Mouse (Mus musculus): ENCODE results near the gene Cdc6. TPM values are rescaled to one million over a fixed set of nuclear protein-coding genes. Genes with fewer than 3 reads are reported as not detected.
A peak's percentile ranks its signal among the peaks of the same experiment; 100 is the strongest.

The Cdc6 gene
- total and polyA plus RNA-seq, 3 experiments, result 56.9 to 104 (median 69.4) TPM

GRCm38 (mm10) chr11:98925265-98925721 is 17.7 kb downstream of the Cdc6 start:
- Histone ChIP-seq H3K4me1 (ENCODE audit: control insufficient read depth in 1 of 2, insufficient read depth in 2 of 2, low read length in 2 of 2) (peaks cover 18 to 27% of the 10 kb centered on the region in 2 experiments), H3K9ac (ENCODE audit: control insufficient read depth, low read depth, low read length, poor library complexity, severe bottlenecking) (peak overlapping the region; percentile 35), H3K79me2 (ENCODE audit: control insufficient read depth, insufficient read depth, low read length, poor library complexity) (no peaks in the 10 kb centered on the region), H3K36me3 (ENCODE audit: control insufficient read depth in 1 of 2, insufficient read depth in 2 of 2, low read length in 2 of 2) (peaks cover 5 to 31% of the 10 kb centered on the region in 2 experiments), H3K27ac (ENCODE audit: control insufficient read depth, low read depth, low read length) (peak overlapping the region; percentile 50), H3K9me3 (replicated peaks; ENCODE audit: insufficient read depth, low read length) (no peaks in the 10 kb centered on the region), H3K27me3 (ENCODE audit: control insufficient read depth in 1 of 2, insufficient read depth in 2 of 2, low read length in 2 of 2) (no peaks in the 10 kb centered on the region), H3K4me3 (ENCODE audit: control insufficient read depth in 1 of 2, insufficient read depth in 1 of 2, low read depth in 2 of 2, low read length in 2 of 2) (peak overlapping the region in 1 of 2 experiments; percentile 28; a peak in 1 of 4 replicates)
- DNase-seq (ENCODE audit: low read depth, low spot score), result peak; percentile 68
- peak; percentile 83; the same call in 1 of the 2 replicates for TF ChIP-seq MAZ (IDR thresholded peaks at IDR 0.05; ENCODE audit: low read depth, low read length)
- TF ChIP-seq USF2 (IDR thresholded peaks at IDR 0.05; ENCODE audit: borderline replicate concordance in 1 of 2, insufficient read depth in 1 of 2, low read depth in 1 of 2, low read length in 2 of 2), result no peak
- TF ChIP-seq RAD21 (IDR thresholded peaks at IDR 0.05; ENCODE audit: low read depth, low read length), result no peak
- no peak for TF ChIP-seq GABPA (IDR thresholded peaks at IDR 0.05; ENCODE audit: low read depth, low read length)
- no peak; the same call in 1 of the 2 replicates for TF ChIP-seq KAT2A (conservative IDR thresholded peaks at IDR 0.05; ENCODE audit: low read depth, low read length)
- TF ChIP-seq ZKSCAN1 (IDR thresholded peaks at IDR 0.05; ENCODE audit: low read depth, low read length), result no peak
- TF ChIP-seq CHD1 (IDR thresholded peaks at IDR 0.05; ENCODE audit: low read depth, low read length), result no peak
- 0 out of 2 replicates have a peak, but pooled peaks have one; percentile 47 for TF ChIP-seq MYB (IDR thresholded peaks at IDR 0.05; ENCODE audit: low read depth, low read length)
- no peak for TF ChIP-seq POLR2AphosphoS5 (IDR thresholded peaks at IDR 0.05; ENCODE audit: borderline replicate concordance, low read depth, low read length)
- no peak for TF ChIP-seq TBP (IDR thresholded peaks at IDR 0.05; ENCODE audit: low read depth, low read length)
- no peak for TF ChIP-seq TAL1 (IDR thresholded peaks at IDR 0.05; ENCODE audit: low read length)
- TF ChIP-seq MAX (IDR thresholded peaks at IDR 0.05; ENCODE audit: low read length), result 0 out of 2 replicates have a peak, but pooled peaks have one; percentile 31
- peak; percentile 59 for TF ChIP-seq RCOR1 (IDR thresholded peaks at IDR 0.05; ENCODE audit: low read depth, low read length)
- TF ChIP-seq ZMIZ1 (IDR thresholded peaks at IDR 0.05; ENCODE audit: low read depth, low read length), result 0 out of 2 replicates have a peak, but pooled peaks have one; percentile 28
- TF ChIP-seq USF1 (IDR thresholded peaks at IDR 0.05; ENCODE audit: low read depth, low read length), result no peak
- TF ChIP-seq EP300 (IDR thresholded peaks at IDR 0.05; ENCODE audit: low read depth in 1 of 2, low read length in 2 of 2), result peak; percentile 46 to 78; a peak in 3 of 4 replicates
- no peak for TF ChIP-seq JUND (IDR thresholded peaks at IDR 0.05; ENCODE audit: low read depth, low read length)
- no peak for TF ChIP-seq CTCF (IDR thresholded peaks at IDR 0.05 in 2 of 3, conservative IDR thresholded peaks at IDR 0.05 in 1 of 3; ENCODE audit: control insufficient read depth in 1 of 3, insufficient read depth in 1 of 3, low read depth in 2 of 3, low read length in 3 of 3, poor library complexity in 1 of 3, severe bottlenecking in 1 of 3)
- peak; percentile 61 for TF ChIP-seq NRF1 (IDR thresholded peaks at IDR 0.05; ENCODE audit: insufficient read depth, low read depth, low read length, poor library complexity, severe bottlenecking)
- TF ChIP-seq MXI1 (IDR thresholded peaks at IDR 0.05; ENCODE audit: low read depth, low read length), result peak; percentile 59; the same call in 1 of the 2 replicates
- no peak; the same call in 1 of the 2 replicates for TF ChIP-seq ZC3H11A (IDR thresholded peaks at IDR 0.05; ENCODE audit: low read depth, low read length)
- TF ChIP-seq MEF2A (IDR thresholded peaks at IDR 0.05; ENCODE audit: extremely low read depth, insufficient replicate concordance, low read depth, low read length, poor library complexity, severe bottlenecking), result no peak
- TF ChIP-seq ETS1 (IDR thresholded peaks at IDR 0.05; ENCODE audit: low read depth, low read length), result peak; percentile 96
- TF ChIP-seq TCF12 (IDR thresholded peaks at IDR 0.05; ENCODE audit: low read depth, low read length), result peak; percentile 74
- TF ChIP-seq MYC (IDR thresholded peaks at IDR 0.05; ENCODE audit: low read depth, low read length), result no peak
- TF ChIP-seq SMC3 (IDR thresholded peaks at IDR 0.05; ENCODE audit: low read depth, low read length), result no peak; the same call in 1 of the 2 replicates
- TF ChIP-seq BHLHE40 (IDR thresholded peaks at IDR 0.05; ENCODE audit: borderline replicate concordance, low read depth, low read length), result peak; percentile 58
- no peak for TF ChIP-seq POLR2AphosphoS2 (IDR thresholded peaks at IDR 0.05; ENCODE audit: low read length)
- peak; percentile 95 for TF ChIP-seq MAFK (IDR thresholded peaks at IDR 0.05; ENCODE audit: borderline replicate concordance, low read depth, low read length)
- peak; percentile 50; the same call in 1 of the 2 replicates for TF ChIP-seq SIN3A (IDR thresholded peaks at IDR 0.05; ENCODE audit: low read length)
- TF ChIP-seq UBTF (IDR thresholded peaks at IDR 0.05; ENCODE audit: borderline replicate concordance, insufficient read depth, low read depth, low read length), result no peak
- no peak; a peak in 1 of 4 replicates for TF ChIP-seq POLR2A (IDR thresholded peaks at IDR 0.05; ENCODE audit: control insufficient read depth in 1 of 2, insufficient read depth in 1 of 2, low read depth in 1 of 2, low read length in 2 of 2, poor library complexity in 1 of 2)
- TF ChIP-seq ELF1 (IDR thresholded peaks at IDR 0.05; ENCODE audit: low read depth, low read length), result peak; percentile 56
- no peak; the same call in 1 of the 2 replicates for TF ChIP-seq ZNF384 (IDR thresholded peaks at IDR 0.05; ENCODE audit: low read depth, low read length)
- 0 out of 2 replicates have a peak, but pooled peaks have one; percentile 12 for TF ChIP-seq NELFE (IDR thresholded peaks at IDR 0.05; ENCODE audit: low read depth, low read length)
- TF ChIP-seq GATA1 (IDR thresholded peaks at IDR 0.05; ENCODE audit: low read depth, low read length), result peak; percentile 62

Data from MEL (cell line).